Mouse (Mus musculus) cerebellum, postnatal 14 days (tissue): ENCODE measurements around the gene Ankrd2.

Experiments
- DNase-seq, 2 experiments: peaks; one replicate each; pipeline ENCODE4 v3.0.0; 2021; ENCODE audit warnings: mixed read lengths in 2 of 2

Gene Ankrd2

GRCm38 (mm10) chr19:42035456-42036248 lies at the start of gene Ankrd2:
TSS of gene Ankrd2 (plus strand) at chr19:42036000.
- peak; percentile 91 to 94 for DNase-seq

- DNase-seq, result no peak
Measured at GRCm38 (mm10) chr19:41987206-41987605, 48.6 kb upstream of the Ankrd2 start.

GRCm38 (mm10) chr19:41989810-41990209 lies 46.0 kb upstream of the Ankrd2 start:
- DNase-seq, result no peak

GRCm38 (mm10) chr19:41991926-41992477 lies 43.8 kb upstream of the Ankrd2 start:
- no peak for DNase-seq

GRCm38 (mm10) chr19:41992971-41993370 lies 42.8 kb upstream of the Ankrd2 start:
- no peak for DNase-seq

GRCm38 (mm10) chr19:41993484-41993883 lies 42.3 kb upstream of the Ankrd2 start:
- peak in 1 of 2 experiments; percentile 46 for DNase-seq

- DNase-seq, result no peak
Measured at GRCm38 (mm10) chr19:41994023-41994422, 41.8 kb upstream of the Ankrd2 start.

- DNase-seq, result no peak
Measured at GRCm38 (mm10) chr19:41995483-41995882, 40.3 kb upstream of the Ankrd2 start.

- DNase-seq, result no peak
Measured at GRCm38 (mm10) chr19:41997090-41997489, 38.7 kb upstream of the Ankrd2 start.

- DNase-seq, result no peak
Measured at GRCm38 (mm10) chr19:41998770-41999548, 36.8 kb upstream of the Ankrd2 start.

GRCm38 (mm10) chr19:41999688-42000283 lies 36.0 kb upstream of the Ankrd2 start:
- no peak for DNase-seq

GRCm38 (mm10) chr19:42000446-42000958 lies 35.3 kb upstream of the Ankrd2 start:
- DNase-seq, result no peak

- DNase-seq, result no peak
Measured at GRCm38 (mm10) chr19:42001253-42001980, 34.4 kb upstream of the Ankrd2 start.

GRCm38 (mm10) chr19:42004258-42004657 lies 31.5 kb upstream of the Ankrd2 start:
- peak; percentile 52 to 55 for DNase-seq

- no peak for DNase-seq
Measured at GRCm38 (mm10) chr19:42005616-42006015, 30.2 kb upstream of the Ankrd2 start.

- no peak for DNase-seq
Measured at GRCm38 (mm10) chr19:42006568-42006967, 29.2 kb upstream of the Ankrd2 start.

- no peak for DNase-seq
Measured at GRCm38 (mm10) chr19:42008586-42008985, 27.2 kb upstream of the Ankrd2 start.

- no peak for DNase-seq
Measured at GRCm38 (mm10) chr19:42009067-42009466, 26.7 kb upstream of the Ankrd2 start.

- DNase-seq, result no peak
Measured at GRCm38 (mm10) chr19:42010436-42010835, 25.4 kb upstream of the Ankrd2 start.

GRCm38 (mm10) chr19:42011123-42011522 lies 24.7 kb upstream of the Ankrd2 start:
- DNase-seq, result no peak

GRCm38 (mm10) chr19:42014231-42014825 lies 21.5 kb upstream of the Ankrd2 start:
- DNase-seq, result no peak

- no peak for DNase-seq
Measured at GRCm38 (mm10) chr19:42015001-42015400, 20.8 kb upstream of the Ankrd2 start.
